Mouse (Mus musculus): ENCODE measurements around the gene Mob3b. TPM values are rescaled to one million over a fixed set of nuclear protein-coding genes. Genes with fewer than 3 reads are reported as not detected.
"Not testable (repeated sequence)": the region's sequence is repeated elsewhere in the genome, so short reads cannot be mapped to it uniquely, and the experiment has no call there.

Gene Mob3b
- polyA plus RNA-seq, 1 experiment from 2014 or later, result 20.7 TPM

- 42% methylated on average over 14 of the region's 14 CpGs for WGBS
Measured at GRCm38 (mm10) chr4:34907026-34907425, 250.3 kb downstream of the Mob3b start.

GRCm38 (mm10) chr4:34906151-34906550, 251.1 kb downstream of the Mob3b start:
- Histone ChIP-seq H3K4me3 (replicated peaks) (no peak overlapping the region), H3K36me3 (replicated peaks) (no peaks in the 10 kb centered on the region), H3K9ac (no peak overlapping the region), H3K9me3 (no peaks in the 10 kb centered on the region), H3K27ac (no peak overlapping the region), H3K4me1 (0 out of 2 replicates have a peak, but pooled peaks cover 2% of the 10 kb centered on the region), H3K27me3 (0 out of 2 replicates have a peak, but pooled peaks cover 3% of the 10 kb centered on the region), H3K4me2 (no peak overlapping the region)
- no peak for ATAC-seq (ENCODE audit: low FRiP score)
- WGBS, result 78% methylated on average over 4 of the region's 4 CpGs

More at GRCm38 (mm10) chr4:34907026-34907425, 250.3 kb downstream of the Mob3b start:
- no peak overlapping the region for H3K27ac ChIP-seq
- H3K4me2 ChIP-seq, result no peak overlapping the region
- H3K4me1 ChIP-seq, result 0 out of 2 replicates have a peak, but pooled peaks cover 2% of the 10 kb centered on the region
- no peak overlapping the region for H3K4me3 ChIP-seq (replicated peaks)
- no peaks in the 10 kb centered on the region for H3K9me3 ChIP-seq
- H3K36me3 ChIP-seq (replicated peaks), result no peaks in the 10 kb centered on the region
- H3K9ac ChIP-seq, result no peak overlapping the region
- ATAC-seq (ENCODE audit: low FRiP score), result no peak
- H3K27me3 ChIP-seq, result 0 out of 2 replicates have a peak, but pooled peaks cover 3% of the 10 kb centered on the region

GRCm38 (mm10) chr4:34905396-34905795, 251.9 kb downstream of the Mob3b start:
- ATAC-seq (ENCODE audit: low FRiP score), result no peak
- 60% methylated on average over 5 of the region's 5 CpGs for WGBS
- no peak overlapping the region for H3K4me2 ChIP-seq

GRCm38 (mm10) chr4:34901582-34901981, 255.7 kb downstream of the Mob3b start:
- WGBS, result 74% methylated on average over 3 of the region's 3 CpGs
- not testable (repeated sequence) for ATAC-seq (ENCODE audit: low FRiP score); H3K27ac ChIP-seq; H3K9ac ChIP-seq; H3K4me3 ChIP-seq (replicated peaks); H3K27me3 ChIP-seq; H3K36me3 ChIP-seq (replicated peaks); H3K4me1 ChIP-seq; H3K4me2 ChIP-seq; H3K9me3 ChIP-seq

More at GRCm38 (mm10) chr4:34905396-34905795, 251.9 kb downstream of the Mob3b start:
- no peaks in the 10 kb centered on the region for H3K36me3 ChIP-seq (replicated peaks)
- H3K27me3 ChIP-seq, result 0 out of 2 replicates have a peak, but pooled peaks cover 3% of the 10 kb centered on the region
- H3K4me3 ChIP-seq (replicated peaks), result no peak overlapping the region
- H3K9me3 ChIP-seq, result no peaks in the 10 kb centered on the region
- H3K27ac ChIP-seq, result no peak overlapping the region
- 0 out of 2 replicates have a peak, but pooled peaks cover 2% of the 10 kb centered on the region for H3K4me1 ChIP-seq
- no peak overlapping the region for H3K9ac ChIP-seq

- ATAC-seq (ENCODE audit: low FRiP score), result no peak
- no peak overlapping the region for H3K9ac ChIP-seq
- H3K27ac ChIP-seq, result no peak overlapping the region
- no peaks in the 10 kb centered on the region for H3K36me3 ChIP-seq (replicated peaks)
- H3K4me1 ChIP-seq, result no peaks in the 10 kb centered on the region
- H3K4me2 ChIP-seq, result no peak overlapping the region
- 76% methylated on average over 4 of the region's 4 CpGs for WGBS
- 0 out of 2 replicates have a peak, but pooled peaks cover 3% of the 10 kb centered on the region for H3K27me3 ChIP-seq
- no peaks in the 10 kb centered on the region for H3K9me3 ChIP-seq
- no peak overlapping the region for H3K4me3 ChIP-seq (replicated peaks)
Measured at GRCm38 (mm10) chr4:34901166-34901565, 256.1 kb downstream of the Mob3b start.

GRCm38 (mm10) chr4:34900155-34900554, 257.1 kb downstream of the Mob3b start:
- 62% methylated on average over 9 of the region's 9 CpGs for WGBS
- ATAC-seq (ENCODE audit: low FRiP score), result no peak
- no peaks in the 10 kb centered on the region for H3K4me1 ChIP-seq
- H3K27me3 ChIP-seq, result 0 out of 2 replicates have a peak, but pooled peaks cover 3% of the 10 kb centered on the region
- H3K36me3 ChIP-seq (replicated peaks), result no peaks in the 10 kb centered on the region
- H3K9ac ChIP-seq, result no peak overlapping the region
- no peak overlapping the region for H3K4me2 ChIP-seq
- H3K27ac ChIP-seq, result no peak overlapping the region
- no peaks in the 10 kb centered on the region for H3K9me3 ChIP-seq
- H3K4me3 ChIP-seq (replicated peaks), result no peak overlapping the region

- Histone ChIP-seq H3K4me1 (no peaks in the 10 kb centered on the region), H3K27ac (no peak overlapping the region), H3K9me3 (no peaks in the 10 kb centered on the region), H3K4me2 (no peak overlapping the region), H3K9ac (no peak overlapping the region), H3K27me3 (0 out of 2 replicates have a peak, but pooled peaks cover 3% of the 10 kb centered on the region), H3K4me3 (replicated peaks) (no peak overlapping the region), H3K36me3 (replicated peaks) (no peaks in the 10 kb centered on the region)
- no peak for ATAC-seq (ENCODE audit: low FRiP score)
- WGBS, result 89% methylated on average over 1 of the region's 1 CpGs
Measured at GRCm38 (mm10) chr4:34899322-34899721, 258.0 kb downstream of the Mob3b start.

Other genes starting within 250 kb of the Mob3b start
- 0.35 and 0.41 TPM in 2 replicates for gene Ifnk, start 5.4 kb downstream of the Mob3b start, polyA plus RNA-seq (2016; fragmentation: Nextera tagmentation; extraction: Ambion mirVana)
- gene C9orf72, start 68.7 kb upstream of the Mob3b start, polyA plus RNA-seq (2016; fragmentation: Nextera tagmentation; extraction: Ambion mirVana), result 27.4 and 28.4 TPM in 2 replicates